Mouse (Mus musculus): ENCODE data around the gene Wdr19. TPM values are rescaled to one million over a fixed set of nuclear protein-coding genes. Genes with fewer than 3 reads are reported as not detected.

The Wdr19 gene
- polyA plus RNA-seq, 1 experiment from 2014 or later: 8.7 TPM

- ATAC-seq (ENCODE audit: low read depth) (no peak), DNase-seq (ENCODE audit: low spot score) (no peak)
- H3K9me3 ChIP-seq (ENCODE audit: control insufficient read depth, low read length): no peaks in the 10 kb centered on the region
- H3K4me2 ChIP-seq (ENCODE audit: low read depth, low read length): no peak overlapping the region
- WGBS: 78% methylated on average over 21 of the region's 21 CpGs
- no peak overlapping the region for H3K27ac ChIP-seq (replicated peaks; ENCODE audit: low read depth, low read length)
- no peaks in the 10 kb centered on the region for H3K36me3 ChIP-seq (ENCODE audit: control insufficient read depth, insufficient read depth, low read length)
- H3K9ac ChIP-seq (ENCODE audit: low read depth, low read length): no peak overlapping the region
- H3K4me1 ChIP-seq (ENCODE audit: control insufficient read depth, insufficient read depth, low read length): peaks cover 17% of the 10 kb centered on the region
- H3K27me3 ChIP-seq (replicated peaks; ENCODE audit: control insufficient read depth, insufficient read depth, low read length): no peaks in the 10 kb centered on the region
- no peak overlapping the region for H3K4me3 ChIP-seq (ENCODE audit: low read depth, low read length)
Observed at GRCm38 (mm10) chr5:65181160-65181793, 18.2 kb upstream of the Wdr19 start.

GRCm38 (mm10) chr5:65181794-65182169, 17.7 kb upstream of the Wdr19 start:
- WGBS: 73% methylated on average over 4 of the region's 4 CpGs
- no peaks in the 10 kb centered on the region for H3K9me3 ChIP-seq (ENCODE audit: control insufficient read depth, low read length)
- ATAC-seq (ENCODE audit: low read depth) (peak; percentile 69; the same call in 1 of the 2 replicates), DNase-seq (ENCODE audit: low spot score) (no peak)
- no peak overlapping the region for H3K4me2 ChIP-seq (ENCODE audit: low read depth, low read length)
- no peak overlapping the region for H3K4me3 ChIP-seq (ENCODE audit: low read depth, low read length)
- no peak overlapping the region for H3K9ac ChIP-seq (ENCODE audit: low read depth, low read length)
- H3K4me1 ChIP-seq (ENCODE audit: control insufficient read depth, insufficient read depth, low read length): peaks cover 17% of the 10 kb centered on the region
- no peaks in the 10 kb centered on the region for H3K36me3 ChIP-seq (ENCODE audit: control insufficient read depth, insufficient read depth, low read length)
- H3K27ac ChIP-seq (replicated peaks; ENCODE audit: low read depth, low read length): no peak overlapping the region
- no peaks in the 10 kb centered on the region for H3K27me3 ChIP-seq (replicated peaks; ENCODE audit: control insufficient read depth, insufficient read depth, low read length)

GRCm38 (mm10) chr5:65182268-65182667, 17.2 kb upstream of the Wdr19 start:
- Histone ChIP-seq H3K4me2 (ENCODE audit: low read depth, low read length) (no peak overlapping the region), H3K4me3 (ENCODE audit: low read depth, low read length) (no peak overlapping the region), H3K27me3 (replicated peaks; ENCODE audit: control insufficient read depth, insufficient read depth, low read length) (no peaks in the 10 kb centered on the region), H3K9me3 (ENCODE audit: control insufficient read depth, low read length) (no peaks in the 10 kb centered on the region), H3K36me3 (ENCODE audit: control insufficient read depth, insufficient read depth, low read length) (no peaks in the 10 kb centered on the region), H3K9ac (ENCODE audit: low read depth, low read length) (no peak overlapping the region), H3K4me1 (ENCODE audit: control insufficient read depth, insufficient read depth, low read length) (peaks cover 12% of the 10 kb centered on the region), H3K27ac (replicated peaks; ENCODE audit: low read depth, low read length) (no peak overlapping the region)
- WGBS: 85% methylated on average over 1 of the region's 1 CpGs
- ATAC-seq (ENCODE audit: low read depth) (no peak), DNase-seq (ENCODE audit: low spot score) (no peak)

- Histone ChIP-seq H3K4me3 (ENCODE audit: low read depth, low read length) (no peak overlapping the region), H3K27ac (replicated peaks; ENCODE audit: low read depth, low read length) (no peak overlapping the region), H3K4me2 (ENCODE audit: low read depth, low read length) (no peak overlapping the region), H3K36me3 (ENCODE audit: control insufficient read depth, insufficient read depth, low read length) (no peaks in the 10 kb centered on the region), H3K9ac (ENCODE audit: low read depth, low read length) (no peak overlapping the region), H3K4me1 (ENCODE audit: control insufficient read depth, insufficient read depth, low read length) (no peaks in the 10 kb centered on the region), H3K27me3 (replicated peaks; ENCODE audit: control insufficient read depth, insufficient read depth, low read length) (no peaks in the 10 kb centered on the region), H3K9me3 (ENCODE audit: control insufficient read depth, low read length) (peaks cover 5% of the 10 kb centered on the region)
- no peak for DNase-seq (ENCODE audit: low spot score)
- no peak for ATAC-seq (ENCODE audit: low read depth)
- 81% methylated on average over 5 of the region's 5 CpGs for WGBS
Observed at GRCm38 (mm10) chr5:65191601-65192000, 7.9 kb upstream of the Wdr19 start.

- H3K4me2 ChIP-seq (ENCODE audit: low read depth, low read length): no peak overlapping the region
- DNase-seq (ENCODE audit: low spot score): no peak
- ATAC-seq (ENCODE audit: low read depth): no peak
- H3K9me3 ChIP-seq (ENCODE audit: control insufficient read depth, low read length): peaks cover 5% of the 10 kb centered on the region
- H3K4me1 ChIP-seq (ENCODE audit: control insufficient read depth, insufficient read depth, low read length): peaks cover 5% of the 10 kb centered on the region
- H3K27ac ChIP-seq (replicated peaks; ENCODE audit: low read depth, low read length): no peak overlapping the region
- H3K36me3 ChIP-seq (ENCODE audit: control insufficient read depth, insufficient read depth, low read length): no peaks in the 10 kb centered on the region
- H3K4me3 ChIP-seq (ENCODE audit: low read depth, low read length): no peak overlapping the region
- H3K27me3 ChIP-seq (replicated peaks; ENCODE audit: control insufficient read depth, insufficient read depth, low read length): no peaks in the 10 kb centered on the region
- no peak overlapping the region for H3K9ac ChIP-seq (ENCODE audit: low read depth, low read length)
- WGBS: 84% methylated on average over 9 of the region's 9 CpGs
Observed at GRCm38 (mm10) chr5:65194441-65194840, 5.1 kb upstream of the Wdr19 start.

GRCm38 (mm10) chr5:65204726-65205125, 5.2 kb downstream of the Wdr19 start:
- Histone ChIP-seq H3K4me3 (ENCODE audit: low read depth, low read length) (no peak overlapping the region), H3K9me3 (ENCODE audit: control insufficient read depth, low read length) (no peaks in the 10 kb centered on the region), H3K27me3 (replicated peaks; ENCODE audit: control insufficient read depth, insufficient read depth, low read length) (no peaks in the 10 kb centered on the region), H3K4me2 (ENCODE audit: low read depth, low read length) (no peak overlapping the region), H3K36me3 (ENCODE audit: control insufficient read depth, insufficient read depth, low read length) (0 out of 2 replicates have a peak, but pooled peaks cover 9% of the 10 kb centered on the region), H3K4me1 (ENCODE audit: control insufficient read depth, insufficient read depth, low read length) (peaks cover 4% of the 10 kb centered on the region), H3K27ac (replicated peaks; ENCODE audit: low read depth, low read length) (no peak overlapping the region), H3K9ac (ENCODE audit: low read depth, low read length) (no peak overlapping the region)
- DNase-seq (ENCODE audit: low spot score): no peak
- WGBS: 79% methylated on average over 2 of the region's 2 CpGs
- no peak for ATAC-seq (ENCODE audit: low read depth)

GRCm38 (mm10) chr5:65213321-65213720, 13.8 kb downstream of the Wdr19 start:
- peaks cover 6% of the 10 kb centered on the region; the same call in 1 of the 2 replicates for H3K36me3 ChIP-seq (ENCODE audit: control insufficient read depth, insufficient read depth, low read length)
- H3K9me3 ChIP-seq (ENCODE audit: control insufficient read depth, low read length): no peaks in the 10 kb centered on the region
- no peak overlapping the region for H3K27ac ChIP-seq (replicated peaks; ENCODE audit: low read depth, low read length)
- H3K9ac ChIP-seq (ENCODE audit: low read depth, low read length): no peak overlapping the region
- no peaks in the 10 kb centered on the region for H3K27me3 ChIP-seq (replicated peaks; ENCODE audit: control insufficient read depth, insufficient read depth, low read length)
- H3K4me2 ChIP-seq (ENCODE audit: low read depth, low read length): no peak overlapping the region
- H3K4me3 ChIP-seq (ENCODE audit: low read depth, low read length): no peak overlapping the region
- H3K4me1 ChIP-seq (ENCODE audit: control insufficient read depth, insufficient read depth, low read length): no peaks in the 10 kb centered on the region
- 24% methylated on average over 7 of the region's 7 CpGs for WGBS
- ATAC-seq (ENCODE audit: low read depth) (no peak), DNase-seq (ENCODE audit: low spot score) (peak; percentile 45)

- no peak for DNase-seq (ENCODE audit: low spot score)
- WGBS: 82% methylated on average over 11 of the region's 11 CpGs
Observed at GRCm38 (mm10) chr5:65217305-65218269, 18.1 kb downstream of the Wdr19 start.

More at GRCm38 (mm10) chr5:65217305-65218269, 18.1 kb downstream of the Wdr19 start:
- no peak for ATAC-seq (ENCODE audit: low read depth)
- Histone ChIP-seq H3K9ac (ENCODE audit: low read depth, low read length) (no peak overlapping the region), H3K4me1 (ENCODE audit: control insufficient read depth, insufficient read depth, low read length) (no peaks in the 10 kb centered on the region), H3K36me3 (ENCODE audit: control insufficient read depth, insufficient read depth, low read length) (peaks cover 10% of the 10 kb centered on the region), H3K4me2 (ENCODE audit: low read depth, low read length) (no peak overlapping the region), H3K4me3 (ENCODE audit: low read depth, low read length) (no peak overlapping the region), H3K27ac (replicated peaks; ENCODE audit: low read depth, low read length) (no peak overlapping the region), H3K9me3 (ENCODE audit: control insufficient read depth, low read length) (no peaks in the 10 kb centered on the region), H3K27me3 (replicated peaks; ENCODE audit: control insufficient read depth, insufficient read depth, low read length) (no peaks in the 10 kb centered on the region)
